Mouse (Mus musculus) midbrain, embryonic 11.5 days (tissue): Measurements from ENCODE around the gene Bace2. TPM values are rescaled to one million over a fixed set of nuclear protein-coding genes. Genes with fewer than 3 reads are reported as not detected.

Experiments
- ATAC-seq: fragments of 200-750 bp; cut with Nextera tagmentation; 2 replicates; pipeline ENCODE4 v1.8.0; 2017; ENCODE audit warnings: moderate TSS enrichment, moderate library complexity; ENCODE audit not compliant: low FRiP score
- DNase-seq: peaks from one replicate; pipeline ENCODE4 v3.0.0; 2015; ENCODE audit warnings: low spot score; ENCODE audit errors: missing footprints
- H3K27ac ChIP-seq: fragments of 300-500 bp; sonication (generic); 2 replicates; pipeline ENCODE4 v1.5.1; 2014; ENCODE audit warnings: low read depth, low read length
- H3K27me3 ChIP-seq: fragments of 300-500 bp; sonication (generic); 2 replicates; pipeline ENCODE4 v1.6.1; 2014; ENCODE audit warnings: mild to moderate bottlenecking, low read length, moderate library complexity, mixed read lengths; ENCODE audit not compliant: control insufficient read depth, insufficient read depth
- H3K36me3 ChIP-seq: fragments of 300-500 bp; sonication (generic); 2 replicates; pipeline ENCODE4 v1.6.1; 2014; ENCODE audit warnings: mild to moderate bottlenecking, low read length, moderate library complexity, mixed read lengths; ENCODE audit not compliant: control insufficient read depth, insufficient read depth
- H3K4me1 ChIP-seq: fragments of 300-500 bp; sonication (generic); 2 replicates; pipeline ENCODE4 v1.6.1; 2014; ENCODE audit warnings: low read length; ENCODE audit not compliant: control insufficient read depth, insufficient read depth
- H3K4me2 ChIP-seq: fragments of 300-500 bp; sonication (generic); 2 replicates; pipeline ENCODE4 v1.6.1; 2014; ENCODE audit warnings: mild to moderate bottlenecking, moderate library complexity
- H3K4me3 ChIP-seq: fragments of 300-500 bp; sonication (generic); 2 replicates; pipeline ENCODE4 v1.5.1; 2014; ENCODE audit warnings: low read depth, low read length
- H3K9ac ChIP-seq: fragments of 300-500 bp; sonication (generic); 2 replicates; pipeline ENCODE4 v1.6.1; 2014; ENCODE audit warnings: low read length
- H3K9me3 ChIP-seq: fragments of 300-500 bp; sonication (generic); 2 replicates; pipeline ENCODE4 v1.6.1; 2016; ENCODE audit warnings: low read length; ENCODE audit not compliant: control insufficient read depth
- WGBS: fragments of 180-500 bp; shearing (Covaris S2); extraction: QIAGEN DNeasy Blood & Tissue Kit; methylation state at CpG from one replicate; pipeline ENCODE4 v1.1.7; 2014; 5-methylcytosine and 5-hydroxymethylcytosine counted together
- polyA plus RNA-seq: library from polyadenylated mRNA; unstranded; fragments of >200 nt; fragmentation: Nextera tagmentation; extraction: Ambion mirVana; gene quantifications from 2 replicates; pipeline ENCODE4 v1.2.1, GENCODE M21; 2014

The Bace2 gene
- polyA plus RNA-seq, 1 experiment from 2014 or later = 2.3 TPM

DNA sequence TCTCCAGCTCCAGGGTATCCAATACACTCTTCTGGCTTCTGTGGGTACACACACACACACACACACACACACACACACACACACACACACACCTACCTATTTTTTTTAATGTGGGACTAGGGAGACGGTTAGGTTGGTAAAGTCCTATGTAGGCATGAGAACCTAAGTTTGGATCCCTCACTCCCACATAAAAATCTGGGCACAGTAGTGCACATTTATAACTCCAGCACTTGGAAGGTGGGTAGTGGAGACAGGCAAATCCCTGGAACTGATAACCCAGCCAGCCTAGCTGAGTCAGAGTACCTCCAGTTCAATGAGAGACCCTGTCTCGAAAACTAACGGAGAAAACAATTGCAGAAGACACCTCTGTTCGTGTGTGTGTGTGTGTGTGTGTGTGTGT is 39.9 kb downstream of the Bace2 start:
- H3K36me3 ChIP-seq = no peaks in the 10 kb centered on the region
- H3K4me1 ChIP-seq = no peaks in the 10 kb centered on the region
- no peak overlapping the region for H3K4me2 ChIP-seq
- no peaks in the 10 kb centered on the region for H3K9me3 ChIP-seq
- DNase-seq (no peak), ATAC-seq (no peak)
- no peak overlapping the region for H3K4me3 ChIP-seq
- H3K27me3 ChIP-seq = no peaks in the 10 kb centered on the region
- H3K27ac ChIP-seq = no peak overlapping the region
- 91% methylated on average over 4 of the region's 4 CpGs for WGBS
- H3K9ac ChIP-seq = no peak overlapping the region

DNA sequence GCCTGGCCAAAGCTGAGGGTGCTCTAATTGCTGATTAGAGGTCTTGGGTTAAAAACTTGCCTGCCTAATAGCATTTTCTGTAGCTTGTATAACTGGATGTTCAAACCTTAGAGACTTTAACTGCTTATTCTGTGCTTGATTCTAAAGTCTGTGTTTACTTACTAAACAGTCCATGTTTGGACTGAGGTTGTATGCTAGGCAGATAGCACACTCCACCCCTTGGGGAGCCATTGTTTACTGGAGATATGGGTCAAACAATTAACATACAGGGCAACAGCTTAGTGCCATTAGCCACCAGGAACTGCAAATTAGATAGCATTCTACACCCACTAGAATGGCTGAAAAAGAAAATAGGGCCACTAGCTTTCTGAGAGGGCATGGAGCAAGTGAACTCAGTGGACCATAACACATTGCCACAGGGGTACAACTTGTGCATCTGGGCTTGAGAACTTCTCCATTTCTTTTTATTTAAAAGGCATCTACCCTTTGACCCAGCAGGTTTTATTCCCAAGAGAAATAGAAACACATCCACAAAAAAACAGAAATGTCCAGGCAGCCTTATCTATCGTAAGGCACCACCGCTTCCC is 41.5 kb downstream of the Bace2 start:
- Histone ChIP-seq H3K4me3 (no peak overlapping the region), H3K27ac (no peak overlapping the region), H3K9me3 (no peaks in the 10 kb centered on the region), H3K4me2 (no peak overlapping the region), H3K4me1 (no peaks in the 10 kb centered on the region), H3K36me3 (no peaks in the 10 kb centered on the region), H3K27me3 (no peaks in the 10 kb centered on the region), H3K9ac (no peak overlapping the region)
- ATAC-seq = no peak
- DNase-seq = no peak
- 89% methylated on average over 2 of the region's 2 CpGs for WGBS

DNA sequence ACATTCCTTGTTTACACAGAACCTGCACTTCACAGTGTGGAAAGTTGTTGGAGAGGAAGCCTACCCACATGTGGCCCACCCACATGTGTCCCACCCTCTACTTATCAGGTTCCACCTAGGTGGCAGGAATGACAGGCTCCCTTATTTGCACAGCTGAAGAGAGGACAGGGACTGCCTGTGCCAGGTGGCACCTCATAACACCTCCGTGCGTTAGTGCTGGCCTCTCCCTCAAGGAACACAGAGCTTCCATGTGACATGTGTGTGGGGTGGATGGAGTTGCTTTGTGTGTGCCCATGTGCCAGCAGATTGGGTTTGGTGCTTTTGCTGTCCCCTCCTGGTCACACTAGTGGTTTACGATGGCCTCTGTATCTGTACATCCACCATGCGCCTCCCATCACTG is 43.4 kb downstream of the Bace2 start:
- Histone ChIP-seq H3K4me1 (no peaks in the 10 kb centered on the region), H3K4me3 (no peak overlapping the region), H3K27me3 (no peaks in the 10 kb centered on the region), H3K36me3 (no peaks in the 10 kb centered on the region), H3K27ac (no peak overlapping the region), H3K9me3 (no peaks in the 10 kb centered on the region), H3K9ac (no peak overlapping the region), H3K4me2 (no peak overlapping the region)
- DNase-seq (no peak), ATAC-seq (no peak)
- 89% methylated on average over 4 of the region's 4 CpGs for WGBS

DNA sequence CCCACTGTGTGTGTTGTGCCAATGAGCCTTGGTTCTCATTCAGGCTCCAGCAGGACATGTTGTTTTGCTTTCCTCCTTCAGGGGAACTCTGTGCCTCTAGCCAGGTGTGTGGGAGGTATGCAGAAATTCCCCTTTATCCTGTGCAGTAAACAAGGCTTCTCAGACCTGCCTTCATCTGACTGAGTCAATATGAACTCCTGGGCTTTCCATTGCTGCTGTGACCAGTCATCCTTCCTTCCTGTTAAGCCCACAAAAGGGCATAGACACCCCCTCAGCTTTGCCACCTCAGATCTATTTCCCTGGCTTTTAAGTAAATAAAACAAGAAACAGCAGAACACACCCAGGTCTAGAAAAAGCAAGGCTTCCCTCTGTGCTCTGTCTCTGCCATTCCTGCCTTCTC is 45.2 kb downstream of the Bace2 start:
- H3K9me3 ChIP-seq = no peaks in the 10 kb centered on the region
- no peaks in the 10 kb centered on the region for H3K4me1 ChIP-seq
- ATAC-seq (no peak), DNase-seq (no peak)
- H3K4me2 ChIP-seq = no peak overlapping the region
- H3K4me3 ChIP-seq = no peak overlapping the region
- H3K27me3 ChIP-seq = no peaks in the 10 kb centered on the region
- no peak overlapping the region for H3K9ac ChIP-seq
- H3K27ac ChIP-seq = no peak overlapping the region
- H3K36me3 ChIP-seq = no peaks in the 10 kb centered on the region

DNA sequence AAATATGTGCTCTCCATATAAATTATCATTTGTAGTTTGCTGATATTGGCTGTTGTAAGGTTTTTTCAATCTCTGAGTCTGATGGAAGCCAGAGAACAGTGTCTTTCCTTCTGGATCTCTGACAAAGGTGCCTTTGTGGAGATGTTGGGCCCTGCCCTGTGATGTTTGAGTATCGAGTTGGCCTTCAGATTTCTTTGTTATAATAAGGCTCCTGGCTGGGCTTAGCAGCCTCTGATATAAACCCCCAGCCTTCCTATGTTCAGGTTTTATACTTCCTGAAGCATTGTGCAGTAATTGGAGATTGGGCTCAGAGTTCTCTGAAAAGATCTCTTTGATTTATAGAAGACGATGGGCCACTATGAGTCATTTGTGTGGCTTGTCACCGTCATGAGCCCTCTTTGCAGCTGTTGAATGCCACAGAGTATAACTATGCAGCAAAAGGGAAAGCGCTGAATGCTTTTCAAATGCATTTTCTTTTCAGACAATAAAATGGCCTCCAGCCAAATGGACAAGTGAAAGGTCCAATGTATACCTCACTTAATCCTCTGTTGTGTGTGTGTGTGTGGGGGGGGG is 45.8 kb downstream of the Bace2 start:
- no peak for ATAC-seq
- no peak for DNase-seq
- no peak overlapping the region for H3K4me3 ChIP-seq
- no peak overlapping the region for H3K27ac ChIP-seq
- H3K27me3 ChIP-seq = no peaks in the 10 kb centered on the region
- no peaks in the 10 kb centered on the region for H3K9me3 ChIP-seq
- H3K4me2 ChIP-seq = no peak overlapping the region
- H3K4me1 ChIP-seq = no peaks in the 10 kb centered on the region
- H3K9ac ChIP-seq = no peak overlapping the region
- H3K36me3 ChIP-seq = no peaks in the 10 kb centered on the region
- 64% methylated on average over 4 of the region's 4 CpGs for WGBS

DNA sequence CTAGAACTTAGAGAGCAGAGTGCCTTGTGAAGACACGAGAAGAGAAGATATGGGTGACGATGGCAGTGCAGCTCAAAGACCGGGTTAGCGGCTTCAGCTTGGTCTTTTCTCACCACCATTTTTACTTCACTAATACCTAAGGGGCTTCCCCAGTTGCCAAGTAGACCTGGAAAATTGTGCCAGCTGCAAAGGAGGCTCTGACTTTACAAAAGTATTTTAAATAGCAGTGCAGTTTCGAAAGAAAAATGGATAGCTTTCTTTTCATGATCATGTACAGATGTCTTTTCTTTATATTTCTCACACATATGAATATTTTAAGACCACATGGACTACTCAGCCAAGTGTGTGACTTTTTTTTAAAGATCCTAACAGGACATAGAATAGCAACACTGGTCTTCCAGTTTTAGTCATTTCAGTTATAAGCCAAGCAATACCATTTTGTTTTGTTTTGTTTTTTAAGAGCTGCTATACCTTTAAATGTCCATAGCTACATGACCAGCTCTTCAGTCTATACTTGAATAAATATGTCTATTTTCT is 49.0 kb downstream of the Bace2 start:
- WGBS = 94% methylated on average over 5 of the region's 5 CpGs

DNA sequence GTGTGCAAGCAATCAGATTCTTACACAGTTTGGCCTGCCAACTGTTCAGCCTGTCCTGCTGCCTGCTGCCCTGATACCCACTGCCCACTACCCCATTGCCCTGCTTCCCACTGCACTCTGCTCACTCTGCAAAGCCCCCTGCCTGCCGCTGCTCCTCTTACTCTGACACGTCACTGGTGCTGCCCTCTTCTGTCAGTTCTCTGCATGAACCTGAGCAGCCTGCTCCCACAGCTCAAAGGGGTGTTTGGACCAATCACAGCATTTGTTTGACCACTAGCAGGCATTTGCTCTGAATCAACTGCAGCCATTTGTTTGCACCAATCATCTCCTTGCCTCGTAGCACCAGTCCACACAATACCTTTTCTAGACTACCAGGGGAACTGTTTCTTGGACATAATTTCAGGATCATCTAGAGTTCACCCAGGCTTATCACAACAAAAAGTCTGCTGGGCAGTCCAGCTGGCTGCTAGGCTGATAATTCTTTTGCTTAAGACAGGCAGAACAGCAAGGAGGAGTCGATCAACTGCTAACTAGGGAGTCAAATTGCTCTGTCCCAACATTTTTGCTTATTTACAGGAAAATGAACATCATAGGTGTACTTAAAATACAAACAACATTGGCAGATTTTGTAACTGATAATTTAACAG is 61.5 kb downstream of the Bace2 start:
- Histone ChIP-seq H3K4me3 (no peak overlapping the region), H3K9ac (no peak overlapping the region), H3K27me3 (no peaks in the 10 kb centered on the region), H3K27ac (no peak overlapping the region), H3K9me3 (no peaks in the 10 kb centered on the region), H3K4me1 (no peaks in the 10 kb centered on the region), H3K4me2 (no peak overlapping the region), H3K36me3 (no peaks in the 10 kb centered on the region)
- peak; percentile 89 for DNase-seq
- WGBS = 22% methylated on average over 4 of the region's 4 CpGs
- ATAC-seq = peak; percentile 91

More for the DNA sequence above, 49.0 kb downstream of the Bace2 start:
- Histone ChIP-seq H3K27ac (no peak overlapping the region), H3K27me3 (no peaks in the 10 kb centered on the region), H3K4me3 (no peak overlapping the region), H3K4me1 (no peaks in the 10 kb centered on the region), H3K9me3 (no peaks in the 10 kb centered on the region), H3K4me2 (no peak overlapping the region), H3K9ac (no peak overlapping the region), H3K36me3 (no peaks in the 10 kb centered on the region)
- no peak for ATAC-seq
- no peak for DNase-seq

DNA sequence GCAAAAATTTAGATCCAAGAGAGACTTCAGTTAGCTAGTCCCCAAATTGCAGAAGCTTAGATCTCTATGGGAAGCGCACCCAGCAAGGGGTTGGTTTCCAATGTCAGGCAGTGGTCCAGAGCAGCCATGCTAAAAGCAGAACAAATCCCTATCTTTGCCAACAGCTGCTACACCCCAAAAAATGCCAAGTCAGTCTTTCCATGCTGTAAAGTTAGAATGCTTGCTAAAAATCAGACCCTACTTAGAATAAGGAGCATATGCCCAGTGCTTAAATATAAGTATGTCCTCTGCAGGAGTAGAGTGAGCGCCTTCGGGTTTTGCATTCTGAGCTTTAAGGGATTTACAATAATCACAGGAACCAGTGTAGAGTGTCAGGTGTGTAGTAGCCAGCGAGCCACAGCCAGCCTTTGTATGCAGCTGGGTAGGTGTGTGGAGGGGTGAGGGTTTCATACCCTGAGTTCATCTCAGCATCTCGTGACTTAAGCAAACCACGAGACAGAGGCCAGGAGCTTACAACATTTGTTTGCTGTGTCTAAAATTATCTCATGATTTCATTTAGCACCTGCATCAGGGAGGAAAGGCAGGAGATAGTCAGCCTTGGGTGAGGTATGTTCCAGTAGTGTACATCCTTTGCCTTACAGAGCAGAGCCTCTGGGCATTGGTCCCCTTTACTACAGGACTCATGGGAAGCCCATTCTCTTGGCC is 62.4 kb downstream of the Bace2 start:
- Histone ChIP-seq H3K4me2 (no peak overlapping the region), H3K4me3 (no peak overlapping the region), H3K9me3 (no peaks in the 10 kb centered on the region), H3K9ac (no peak overlapping the region), H3K27ac (no peak overlapping the region), H3K27me3 (no peaks in the 10 kb centered on the region), H3K4me1 (no peaks in the 10 kb centered on the region), H3K36me3 (no peaks in the 10 kb centered on the region)
- DNase-seq (no peak), ATAC-seq (no peak)
- 87% methylated on average over 6 of the region's 6 CpGs for WGBS

DNA sequence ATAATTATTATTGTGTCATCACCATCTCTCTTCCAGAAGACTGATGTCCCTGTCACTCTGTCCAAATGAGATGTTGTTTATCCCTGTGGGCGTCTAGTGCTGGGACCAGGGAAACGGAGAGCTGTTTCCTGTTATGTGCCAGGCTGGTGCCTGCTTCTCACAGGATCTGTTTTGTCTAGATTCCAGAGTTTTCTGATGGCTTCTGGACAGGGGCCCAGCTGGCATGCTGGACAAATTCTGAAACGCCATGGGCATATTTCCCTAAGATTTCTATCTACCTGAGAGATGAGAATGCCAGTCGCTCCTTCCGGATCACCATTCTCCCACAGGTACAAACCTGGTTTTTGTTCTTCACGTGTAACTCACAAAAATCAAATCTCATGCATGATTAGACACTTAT is 65.1 kb downstream of the Bace2 start:
- Histone ChIP-seq H3K4me2 (no peak overlapping the region), H3K27ac (no peak overlapping the region), H3K9ac (no peak overlapping the region), H3K9me3 (no peaks in the 10 kb centered on the region), H3K27me3 (no peaks in the 10 kb centered on the region), H3K36me3 (no peaks in the 10 kb centered on the region), H3K4me3 (no peak overlapping the region), H3K4me1 (no peaks in the 10 kb centered on the region)
- no peak for ATAC-seq
- WGBS = 90% methylated on average over 6 of the region's 6 CpGs
- DNase-seq = no peak
